In the genomic region with DNA sequence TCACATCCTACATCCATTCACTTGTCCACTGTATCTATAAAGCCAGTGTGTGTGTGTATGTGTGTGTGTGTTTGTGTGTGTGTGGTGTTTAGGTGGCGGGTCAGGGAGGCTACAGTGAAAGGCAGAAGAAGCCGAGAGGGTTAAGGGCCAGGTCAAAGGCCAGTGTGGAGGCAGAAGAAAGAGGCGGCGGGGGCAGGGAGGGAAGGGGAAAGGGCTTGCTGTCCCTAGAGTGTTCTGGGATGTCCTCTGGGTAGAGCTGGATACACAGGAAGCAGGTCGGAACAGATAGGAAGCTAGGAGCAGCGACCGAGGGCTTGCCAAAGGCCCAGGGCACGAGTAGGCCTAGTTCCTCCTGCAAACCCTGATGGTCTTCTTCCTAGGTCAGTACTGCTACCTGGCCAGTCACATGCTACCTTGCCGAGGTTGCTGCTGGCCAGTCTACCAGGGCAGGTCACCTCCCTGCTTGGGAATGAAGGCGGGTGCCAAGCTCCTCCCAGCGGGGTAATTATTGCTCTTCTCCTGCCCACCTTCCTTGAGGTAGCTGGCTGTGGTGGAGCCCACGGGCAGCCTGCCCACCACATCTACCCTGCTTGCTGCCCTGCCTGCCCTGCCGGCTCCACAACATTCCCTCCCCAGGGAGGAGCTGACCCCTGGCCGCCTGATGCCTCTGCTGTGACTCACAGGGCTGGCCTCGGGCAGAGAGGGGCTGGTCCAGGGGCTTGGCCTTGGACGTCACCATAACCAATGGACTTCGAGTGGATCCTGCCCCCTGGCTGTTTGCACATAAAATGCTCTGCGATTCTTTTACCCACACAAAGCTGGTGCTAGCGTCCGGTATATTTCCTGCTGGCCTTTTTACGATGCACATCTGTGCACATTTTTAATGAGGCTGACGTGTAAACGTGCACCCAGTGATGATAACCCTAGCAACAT, we compare ENCODE assay signal across 8 mouse cellular contexts. TPM values are rescaled to one million over a fixed set of nuclear protein-coding genes. Genes with fewer than 3 reads are reported as not detected.
DNase-seq lines count a peak whose midpoint lies in the region; ATAC-seq and TF ChIP-seq lines count a peak whose summit lies in the region.

No protein-coding gene starts in this region.

- peak; percentile 61 for DNase-seq in layer of hippocampus, adult 11-12 months (ENCODE audit: low spot score)
- no peak for DNase-seq in layer of hippocampus, adult 9-10 months (ENCODE audit: low spot score)
- peak; percentile 54 for DNase-seq in forebrain, postnatal 0 days
- peak; percentile 91 for DNase-seq in heart, postnatal 4 days
- DNase-seq in layer of hippocampus, adult 8-10 months (ENCODE audit: low spot score in 2 of 2) = peak; percentile 45 to 46
- DNase-seq in ovary, adult 18-20 months (ENCODE audit: low spot score) = peak; percentile 94
- peak; percentile 89 for DNase-seq in yolk sac, embryonic 10.5 days (ENCODE audit: low spot score)

- H3K4me3 ChIP-seq in forebrain, postnatal 0 days (ENCODE audit: low read depth, low read length) = no peak overlapping the region
- no peak overlapping the region for H3K4me3 ChIP-seq in lung, embryonic 16.5 days (ENCODE audit: low read length)

- peak overlapping the region; percentile 6; the same call in 1 of the 2 replicates for H3K4me2 ChIP-seq in forebrain, postnatal 0 days (ENCODE audit: low read depth)
- H3K4me2 ChIP-seq in lung, embryonic 16.5 days (ENCODE audit: low read depth, low read length) = peak overlapping the region; percentile 26; the same call in 1 of the 2 replicates

- peak overlapping the region; percentile 62 for H3K27ac ChIP-seq in forebrain, postnatal 0 days (ENCODE audit: low read depth, low read length)
- H3K27ac ChIP-seq in lung, embryonic 16.5 days (ENCODE audit: low read length) = peak overlapping the region; percentile 90

- ATAC-seq in forebrain, postnatal 0 days = peak; percentile 76
- peak; percentile 91 for ATAC-seq in lung, embryonic 16.5 days (ENCODE audit: low read depth)

- H3K4me1 ChIP-seq in forebrain, postnatal 0 days (ENCODE audit: insufficient read depth) = peaks cover 8% of the 10 kb centered on the region; the same call in 1 of the 2 replicates
- peaks cover 47% of the 10 kb centered on the region for H3K4me1 ChIP-seq in lung, embryonic 16.5 days (replicated peaks; ENCODE audit: control insufficient read depth, insufficient read depth, low read length)

- TF ChIP-seq CTCF in forebrain, postnatal 0 days (IDR thresholded peaks at IDR 0.05; ENCODE audit: low read depth) = peak; percentile 66

- H3K9ac ChIP-seq in forebrain, postnatal 0 days = no peak overlapping the region
- H3K9ac ChIP-seq in lung, embryonic 16.5 days (ENCODE audit: low read length) = peak overlapping the region; percentile 46; the same call in 1 of the 2 replicates

- 41% methylated on average over 23 of the region's 23 CpGs for WGBS in forebrain, postnatal 0 days
- WGBS in lung, embryonic 16.5 days = 18% methylated on average over 23 of the region's 23 CpGs

- no peaks in the 10 kb centered on the region for H3K27me3 ChIP-seq in forebrain, postnatal 0 days (ENCODE audit: insufficient read depth, low read length)
- H3K27me3 ChIP-seq in lung, embryonic 16.5 days (ENCODE audit: control insufficient read depth, insufficient read depth, low read depth, low read length) = no peaks in the 10 kb centered on the region; the same call in 1 of the 2 replicates

- H3K36me3 ChIP-seq in forebrain, postnatal 0 days (ENCODE audit: insufficient read depth) = no peaks in the 10 kb centered on the region
- H3K36me3 ChIP-seq in lung, embryonic 16.5 days (ENCODE audit: control insufficient read depth, insufficient read depth, low read length) = no peaks in the 10 kb centered on the region

- no peaks in the 10 kb centered on the region for H3K9me3 ChIP-seq in forebrain, postnatal 0 days (ENCODE audit: low read length)
- H3K9me3 ChIP-seq in lung, embryonic 16.5 days (ENCODE audit: control insufficient read depth, low read length) = peaks cover 5% of the 10 kb centered on the region; the same call in 1 of the 2 replicates

RNA-seq across cellular contexts. Expression of gene Cbx4, which starts 40.2 kb away (rescaled TPM):
- 36.1 and 38.6 TPM in 2 replicates for total RNA-seq in forebrain, postnatal 0 days (2014; rRNA removed)
- polyA plus RNA-seq in forebrain, postnatal 0 days (2015; fragmentation: Nextera tagmentation; extraction: Ambion mirVana) = 21.7 and 26.1 TPM in 2 replicates
- total RNA-seq in heart, postnatal 4 days (2021) = 10 to 100 TPM; 30.5 to 34.9 TPM
- total RNA-seq in layer of hippocampus, adult 8-10 months (2022) = 10 to 100 TPM; 40.7 to 47.2 (median 44.0) TPM
- 13.3 and 14.0 TPM in 2 replicates for polyA plus RNA-seq in lung, embryonic 16.5 days (2015; fragmentation: Nextera tagmentation; extraction: Ambion mirVana)
